Mouse (Mus musculus) brain, embryonic 14.5 days (tissue): ENCODE results near the gene Klrb1a. TPM values are rescaled to one million over a fixed set of nuclear protein-coding genes. Genes with fewer than 3 reads are reported as not detected.
"Not testable (repeated sequence)": the region's sequence is repeated elsewhere in the genome, so short reads cannot be mapped to it uniquely, and the experiment has no call there.

Source experiments
- DNase-seq: peaks from one replicate; pipeline ENCODE4 v3.0.0-alpha.2; 2011; ENCODE audit warnings: low read depth
- CTCF ChIP-seq: fragments of 200-500 bp; IDR thresholded peaks from 2 replicates; pipeline ENCODE4 v1.5.1; 2012; ENCODE audit warnings: inconsistent platforms, mild to moderate bottlenecking, moderate library complexity, borderline replicate concordance; ENCODE audit not compliant: insufficient read depth, insufficient read length; ENCODE audit errors: extremely low read depth
- POLR2A ChIP-seq: fragments of 200-500 bp; IDR thresholded peaks from 2 replicates; pipeline ENCODE4 v1.6.1; 2012; ENCODE audit warnings: mild to moderate bottlenecking, inconsistent platforms, borderline replicate concordance; ENCODE audit not compliant: poor library complexity, insufficient read depth, insufficient read length, severe bottlenecking; ENCODE audit errors: extremely low read depth
- polyA plus RNA-seq: library from polyadenylated mRNA; depleted of rRNA; stranded (reverse); fragments of >200 nt; gene quantifications from 2 replicates; pipeline ENCODE4 v1.2.3, GENCODE M21; 2012; rRNA removed

Klrb1a gene
- polyA plus RNA-seq, result 0.12 TPM in 1 of 2 replicates, not detected in the other

DNA sequence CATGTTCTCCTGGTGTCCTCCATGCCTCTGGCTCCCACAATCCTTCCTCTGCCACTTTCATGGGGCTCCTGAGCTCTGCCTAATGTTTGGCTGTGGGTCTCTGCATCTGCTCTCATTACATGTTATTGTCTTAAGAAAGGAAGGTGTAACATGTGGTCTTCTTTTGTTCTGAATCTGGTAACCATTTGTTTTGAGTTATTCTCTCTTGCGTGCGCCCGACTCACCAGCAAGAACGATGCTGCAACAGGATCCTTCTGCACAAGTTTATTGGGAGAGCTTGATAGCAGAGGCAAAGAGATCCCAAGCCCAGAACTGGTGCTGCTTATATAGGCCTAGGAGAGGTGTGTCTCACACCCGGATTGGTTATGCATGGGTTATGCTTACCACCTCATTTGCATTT, at the start of gene Klrb1a:
TSS of gene Klrb1a (minus strand) at position 101 of the 400 bp plus-strand sequence.
- not testable (repeated sequence) for DNase-seq

DNA sequence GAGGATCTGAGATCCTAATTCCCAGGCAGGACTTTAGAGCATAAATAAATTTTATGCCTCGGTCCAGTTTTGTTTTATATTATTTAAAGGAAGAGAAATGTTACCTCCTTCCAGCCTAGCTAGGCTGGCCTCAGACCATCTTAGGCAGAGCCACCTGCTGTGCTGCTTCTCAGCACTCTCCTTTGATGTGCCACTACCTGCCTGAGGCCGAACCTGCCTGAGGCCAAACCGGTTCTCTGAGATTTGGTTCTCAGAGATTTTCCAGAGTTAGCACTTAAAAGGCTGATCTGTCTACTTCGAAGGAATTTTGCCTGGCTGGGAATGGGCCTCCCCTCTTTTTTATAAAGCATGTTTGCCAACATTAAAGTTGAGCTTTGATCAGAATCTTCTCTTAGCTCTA, 46.6 kb upstream of the Klrb1a start:
- DNase-seq, result no peak
- no peak for TF ChIP-seq CTCF
- TF ChIP-seq POLR2A, result no peak

DNA sequence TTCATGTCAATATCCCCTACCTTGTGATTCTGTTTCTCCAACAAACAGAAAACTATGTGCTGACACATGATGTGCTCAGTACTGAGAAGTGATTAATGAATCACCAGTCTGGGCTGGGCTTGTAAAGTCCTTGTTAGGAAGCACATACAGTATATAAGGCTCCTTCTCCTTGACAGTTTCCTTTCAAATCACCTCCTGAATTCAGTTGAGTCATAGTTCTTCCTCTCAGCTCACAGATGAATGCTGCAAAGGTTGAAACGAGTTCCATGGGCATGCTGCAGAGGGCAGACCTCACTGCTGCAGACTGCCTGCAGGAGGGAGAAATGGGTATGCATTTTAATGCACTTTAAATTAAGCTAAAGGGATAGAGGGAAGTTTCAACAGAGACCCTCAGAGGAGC, 38.9 kb upstream of the Klrb1a start, which contains the start of gene Clec2h:
TSS of gene Clec2h (plus strand) at position 180 of the 400 bp plus-strand sequence.
- 0 out of 2 replicates have a peak, but pooled peaks have one; percentile 7 for TF ChIP-seq CTCF
- TF ChIP-seq POLR2A, result no peak
- DNase-seq, result peak; percentile 3

DNA sequence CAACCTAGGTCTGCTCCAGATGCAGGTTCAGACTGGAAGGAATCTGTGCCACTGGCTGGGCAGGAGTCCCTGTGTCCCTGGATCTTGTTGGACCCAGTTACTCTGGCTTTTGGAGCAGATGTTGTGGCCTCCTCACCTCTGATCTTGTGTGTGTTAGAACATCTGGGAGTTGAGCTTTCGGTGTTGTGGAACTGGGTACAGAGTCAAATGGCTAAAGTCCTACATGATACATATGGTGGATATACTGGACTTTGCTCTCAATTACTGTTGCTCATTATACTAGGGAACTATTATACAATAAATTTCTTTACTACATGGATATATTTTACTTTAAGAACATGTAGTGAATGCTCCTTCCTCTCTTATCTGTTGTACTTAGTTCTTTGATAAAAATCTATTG, 37.9 kb upstream of the Klrb1a start:
- no peak for TF ChIP-seq CTCF
- no peak for TF ChIP-seq POLR2A
- DNase-seq, result no peak

DNA sequence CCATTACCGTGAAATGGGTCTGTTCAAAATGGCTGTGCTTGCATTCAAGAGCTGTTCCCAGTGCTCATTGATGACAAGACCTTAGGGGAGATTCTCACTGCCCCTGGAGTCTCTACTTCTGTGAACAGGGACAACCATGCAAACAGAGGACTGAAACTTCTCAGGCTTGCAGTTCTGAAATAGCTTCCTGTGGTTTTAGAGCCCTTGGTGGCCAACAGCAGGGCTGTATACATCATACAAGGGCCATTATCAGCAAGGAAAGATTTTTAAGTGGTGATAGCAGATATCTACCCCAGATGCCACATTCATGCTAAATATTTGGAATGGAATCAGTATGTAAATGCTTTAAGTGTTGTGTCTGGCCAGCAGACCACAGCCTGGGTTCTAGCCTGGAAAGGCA, 29.6 kb upstream of the Klrb1a start:
- no peak for DNase-seq
- no peak for TF ChIP-seq POLR2A
- no peak for TF ChIP-seq CTCF

DNA sequence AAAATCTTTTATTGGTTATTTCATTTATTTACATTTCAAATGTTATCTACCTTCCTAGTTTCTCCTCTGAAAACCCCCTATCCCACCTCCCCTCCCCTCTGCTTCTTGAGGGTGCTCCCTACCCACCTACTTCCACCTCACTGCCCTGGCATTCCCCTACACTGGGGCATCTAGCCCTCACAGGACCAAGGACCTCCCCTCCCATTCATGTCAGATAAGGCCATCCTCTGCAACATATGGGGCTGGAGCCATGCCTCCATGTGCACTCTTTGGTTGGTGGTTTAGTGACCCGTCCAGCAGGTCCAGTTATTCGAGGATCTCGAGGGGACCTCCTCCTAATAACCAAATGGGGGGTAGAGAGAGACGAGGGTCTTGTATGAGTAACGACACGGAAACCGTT, 27.5 kb upstream of the Klrb1a start:
- DNase-seq, result not testable (repeated sequence)

DNA sequence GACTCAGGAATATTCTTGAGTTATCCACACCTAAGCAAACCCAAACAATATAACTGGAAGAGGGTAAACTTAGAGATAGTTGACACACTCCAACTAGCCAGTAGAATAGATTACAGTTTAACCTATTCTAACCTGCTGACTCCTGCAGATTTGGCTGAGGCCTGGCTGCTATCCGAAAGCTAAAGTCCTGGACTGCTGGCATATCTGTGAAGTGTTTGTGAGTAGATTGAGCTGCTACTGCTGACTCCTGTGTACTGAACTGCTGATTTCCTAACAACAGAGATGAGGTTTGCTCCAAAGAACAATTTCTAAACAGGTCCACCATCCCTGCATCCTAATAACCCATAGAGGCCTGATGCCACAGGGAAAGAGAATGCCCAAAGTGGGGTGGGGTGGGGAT, 26.9 kb upstream of the Klrb1a start:
- TF ChIP-seq POLR2A (no peak), CTCF (no peak)
- no peak for DNase-seq

DNA sequence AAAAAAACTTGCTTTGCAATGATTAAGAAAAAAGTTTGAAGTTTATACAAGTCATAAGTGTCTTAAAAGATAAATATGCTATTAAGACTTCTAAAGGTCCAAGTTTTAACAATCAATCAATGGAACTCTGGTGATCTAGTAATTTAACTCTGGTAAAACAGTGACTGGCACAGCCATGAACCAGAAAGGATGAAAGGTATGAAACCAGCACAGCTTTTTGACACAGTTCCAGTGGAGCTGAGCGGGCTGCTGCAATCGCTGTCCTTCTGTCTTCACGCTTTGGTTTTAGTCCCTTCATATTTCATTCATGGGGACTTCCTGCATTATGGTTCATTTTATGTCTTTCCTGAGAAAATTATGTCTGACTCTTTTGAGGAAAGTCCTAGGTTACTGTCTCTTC, 26.3 kb upstream of the Klrb1a start:
- no peak for DNase-seq
- TF ChIP-seq CTCF (no peak), POLR2A (no peak)

DNA sequence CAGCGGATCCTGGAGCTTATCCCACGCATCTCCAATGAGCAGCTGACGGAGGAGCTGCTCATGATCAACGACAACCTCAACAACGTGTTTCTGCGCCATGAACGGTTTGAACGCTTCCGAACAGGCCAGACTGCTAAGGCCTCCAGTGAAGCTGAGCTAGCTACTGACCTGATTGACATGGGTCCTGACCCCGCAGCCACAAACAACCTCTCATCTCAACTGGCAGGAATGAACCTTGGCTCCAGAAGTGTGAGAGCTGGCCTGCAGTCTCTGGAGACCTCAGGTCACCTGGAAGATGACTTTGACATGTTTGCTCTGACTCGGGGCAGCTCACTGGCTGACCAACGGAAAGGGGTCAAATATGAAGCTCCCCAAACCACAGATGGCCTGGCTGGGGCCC, 22.4 kb upstream of the Klrb1a start:
- not testable (repeated sequence) for DNase-seq

DNA sequence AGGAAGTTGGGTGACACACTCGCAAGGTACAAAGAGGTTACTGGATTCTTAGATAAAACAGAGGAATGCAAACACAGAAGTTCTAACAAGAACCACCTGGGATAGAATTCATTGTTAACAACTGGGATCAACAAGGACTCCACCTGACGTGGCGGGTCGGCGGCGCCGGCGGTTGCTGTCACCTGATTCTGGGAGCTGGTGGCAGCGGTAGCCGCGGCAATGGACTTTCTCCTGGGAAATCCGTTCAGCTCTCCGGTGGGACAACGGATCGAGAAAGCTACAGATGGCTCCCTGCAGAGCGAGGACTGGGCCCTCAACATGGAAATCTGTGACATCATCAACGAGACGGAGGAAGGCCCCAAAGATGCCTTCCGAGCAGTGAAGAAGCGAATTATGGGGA, 21.4 kb upstream of the Klrb1a start:
- DNase-seq, result not testable (repeated sequence)

DNA sequence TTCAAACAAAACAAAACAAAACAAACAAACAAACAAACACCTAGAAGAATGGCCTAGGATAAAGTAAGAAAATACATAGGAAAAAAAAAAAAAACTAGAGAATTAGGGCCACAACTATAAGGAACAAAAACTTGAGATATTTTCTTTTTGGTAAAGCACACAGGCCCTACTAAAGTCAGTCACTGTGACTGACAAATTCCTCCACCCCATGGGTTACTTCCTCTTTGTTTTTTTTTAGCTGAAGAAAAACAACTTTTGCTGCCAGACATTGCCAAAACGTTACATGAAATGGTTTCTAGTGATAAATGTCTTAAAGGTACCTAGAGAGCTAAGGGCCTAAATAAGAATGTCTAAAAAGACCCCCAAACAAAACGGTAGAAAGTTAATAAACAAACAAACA, 20.7 kb upstream of the Klrb1a start:
- no peak for TF ChIP-seq CTCF
- no peak for TF ChIP-seq POLR2A
- no peak for DNase-seq

DNA sequence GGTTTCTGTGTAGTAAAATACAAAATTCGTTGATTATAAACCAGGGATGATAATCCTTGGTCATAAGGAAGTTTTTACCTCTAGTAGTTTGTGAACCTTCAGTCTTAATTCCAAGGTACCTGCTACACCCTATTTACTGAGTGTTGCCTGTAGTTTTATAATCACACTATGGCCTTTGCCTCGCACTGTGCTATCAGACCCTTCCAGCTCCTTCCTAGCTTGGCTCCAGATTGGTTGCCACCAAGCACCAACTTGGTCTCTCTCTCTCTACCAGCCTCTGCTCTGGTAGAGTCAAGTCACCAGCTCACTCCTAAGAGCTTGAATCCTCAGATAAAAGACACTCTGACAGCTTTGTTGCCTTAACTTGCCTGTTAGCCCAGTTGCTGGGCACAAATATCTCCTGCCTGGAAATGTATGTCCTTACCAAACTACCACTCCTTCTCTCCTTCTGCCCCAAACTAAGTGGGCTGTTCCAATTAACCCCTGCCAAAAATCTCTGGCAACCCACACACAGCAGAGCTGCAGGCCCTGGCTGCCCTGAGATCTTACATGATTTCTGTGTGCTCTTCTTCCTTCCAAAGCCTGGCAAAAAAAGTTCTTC, 17.9 kb upstream of the Klrb1a start:
- DNase-seq, result no peak
- no peak for TF ChIP-seq CTCF
- TF ChIP-seq POLR2A, result no peak

DNA sequence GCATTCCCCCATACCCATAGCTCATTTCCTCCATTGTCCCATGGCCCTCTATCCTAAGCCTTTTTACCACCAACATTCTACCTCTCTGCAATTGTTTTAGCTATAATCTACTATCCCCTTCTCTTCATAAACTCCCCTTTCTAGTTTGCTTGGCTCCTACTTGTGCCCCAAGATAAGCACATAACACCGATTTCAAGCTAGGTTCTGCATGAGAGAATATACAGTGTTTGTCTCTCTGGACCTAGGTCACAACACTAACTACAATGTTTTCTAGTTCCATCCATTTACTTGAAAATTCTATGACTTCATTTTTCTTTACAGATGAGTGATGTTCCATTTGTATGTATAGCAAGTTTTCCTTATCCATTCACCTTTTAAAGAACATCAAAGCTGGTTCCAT, 17.3 kb upstream of the Klrb1a start:
- TF ChIP-seq POLR2A (no peak), CTCF (no peak)
- no peak for DNase-seq

DNA sequence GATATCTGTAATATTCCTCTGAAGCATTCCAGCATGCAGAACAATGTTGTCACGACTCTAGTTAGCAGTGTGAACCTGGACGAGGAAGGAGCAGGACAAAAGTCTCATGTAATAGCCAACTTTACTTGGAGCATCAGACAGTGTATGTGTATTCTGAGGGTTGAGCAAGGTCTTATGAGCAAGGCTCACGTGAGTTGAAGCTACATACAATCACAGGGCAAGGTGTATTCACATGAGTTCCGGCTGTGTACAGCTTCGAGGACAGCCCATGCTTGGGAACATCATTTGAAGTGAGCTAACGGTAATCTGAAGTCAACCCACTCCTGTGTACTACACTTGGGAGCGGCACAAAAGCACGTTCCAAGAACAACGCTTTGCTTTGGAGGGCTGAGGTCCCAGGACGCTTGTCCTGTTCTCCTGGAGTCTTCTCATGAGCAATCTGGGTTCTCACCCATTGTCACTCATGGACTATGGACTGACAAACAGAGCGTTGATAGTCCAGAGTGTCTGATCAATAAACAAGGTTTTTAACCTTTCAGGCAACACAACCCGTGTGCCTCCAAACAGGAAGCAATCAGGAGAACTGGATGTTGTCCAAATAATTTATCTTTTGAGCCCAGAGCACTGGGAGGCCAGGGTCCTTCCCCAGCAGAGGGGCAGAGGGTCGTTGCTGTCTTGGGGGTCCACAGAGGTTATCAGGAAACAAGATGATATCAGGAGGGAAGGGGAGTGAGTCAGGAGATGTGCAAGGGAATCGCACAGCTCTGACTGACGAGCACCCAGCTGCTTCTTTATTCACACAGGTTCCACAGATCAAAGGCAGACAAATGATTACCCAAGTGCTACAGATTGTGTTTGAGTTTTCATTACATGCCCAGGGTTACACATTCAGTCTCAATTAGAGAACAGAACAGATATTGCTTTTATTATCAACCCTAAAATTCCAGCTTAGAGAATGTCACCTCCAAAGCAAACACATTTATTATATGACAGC, 7.9 kb upstream of the Klrb1a start:
- not testable (repeated sequence) for DNase-seq
